Mouse (Mus musculus) splenic B cell, adult 2 months (primary cell): Measurements from ENCODE around the gene Prpf39.

Experiments
- DNase-seq: peaks from one replicate; pipeline ENCODE4 v3.0.0-alpha.2; 2011; ENCODE audit warnings: low read depth, low spot score
- H3K27me3 ChIP-seq: 2 replicates; pipeline ENCODE4 v1.6.1; 2012; ENCODE audit warnings: mild to moderate bottlenecking, low read length, moderate library complexity, mixed read lengths; ENCODE audit not compliant: control insufficient read depth, poor library complexity, insufficient read depth, severe bottlenecking
- H3K36me3 ChIP-seq: 2 replicates; pipeline ENCODE4 v1.6.1; 2012; ENCODE audit warnings: mild to moderate bottlenecking, low read length, moderate library complexity, mixed read lengths; ENCODE audit not compliant: control insufficient read depth, poor library complexity, insufficient read depth, severe bottlenecking

Gene Prpf39

GRCm38 (mm10) chr12:65036190-65036870, at the start of gene Prpf39:
Gene Prpf39 (plus strand): TSS chr12:65036333.
- DNase-seq = peak; percentile 94
- Histone ChIP-seq H3K27me3 (no peaks in the 10 kb centered on the region), H3K36me3 (no peaks in the 10 kb centered on the region)

- Histone ChIP-seq H3K36me3 (peaks cover 10% of the 10 kb centered on the region; the same call in 1 of the 2 replicates), H3K27me3 (no peaks in the 10 kb centered on the region)
- DNase-seq = no peak
These were observed 28.4 kb upstream of the Prpf39 start for GRCm38 (mm10) chr12:65007725-65008124.

- Histone ChIP-seq H3K36me3 (no peaks in the 10 kb centered on the region), H3K27me3 (no peaks in the 10 kb centered on the region)
- DNase-seq = no peak
These were observed 13.3 kb upstream of the Prpf39 start for GRCm38 (mm10) chr12:65022842-65023241.

- no peaks in the 10 kb centered on the region for H3K27me3 ChIP-seq
- DNase-seq = no peak
These were observed 319 bp upstream of the Prpf39 start for GRCm38 (mm10) chr12:65035839-65036189.

GRCm38 (mm10) chr12:65036892-65037545, 886 bp downstream of the Prpf39 start:
- DNase-seq = peak; percentile 27
- no peaks in the 10 kb centered on the region for H3K27me3 ChIP-seq
- H3K36me3 ChIP-seq = no peaks in the 10 kb centered on the region

More at GRCm38 (mm10) chr12:65035839-65036189, 319 bp upstream of the Prpf39 start:
- no peaks in the 10 kb centered on the region for H3K36me3 ChIP-seq

GRCm38 (mm10) chr12:65037546-65037937, 1.4 kb downstream of the Prpf39 start:
- peak; percentile 22 for DNase-seq
- H3K27me3 ChIP-seq = no peaks in the 10 kb centered on the region
- no peaks in the 10 kb centered on the region for H3K36me3 ChIP-seq

- peak; percentile 21 for DNase-seq
- H3K36me3 ChIP-seq = 0 out of 2 replicates have a peak, but pooled peaks cover 8% of the 10 kb centered on the region
These were observed 12.7 kb downstream of the Prpf39 start for GRCm38 (mm10) chr12:65048799-65049198.

GRCm38 (mm10) chr12:65058203-65058602, 22.1 kb downstream of the Prpf39 start:
- DNase-seq = no peak
- peaks cover 11% of the 10 kb centered on the region for H3K36me3 ChIP-seq
- no peaks in the 10 kb centered on the region for H3K27me3 ChIP-seq

More at GRCm38 (mm10) chr12:65048799-65049198, 12.7 kb downstream of the Prpf39 start:
- H3K27me3 ChIP-seq = no peaks in the 10 kb centered on the region

- no peak for DNase-seq
- no peaks in the 10 kb centered on the region for H3K27me3 ChIP-seq
- H3K36me3 ChIP-seq = peaks cover 9% of the 10 kb centered on the region
These were observed 24.9 kb downstream of the Prpf39 start for GRCm38 (mm10) chr12:65061082-65061481.

- Histone ChIP-seq H3K27me3 (no peaks in the 10 kb centered on the region), H3K36me3 (peaks cover 2% of the 10 kb centered on the region; the same call in 1 of the 2 replicates)
- DNase-seq = peak; percentile 59
These were observed 29.1 kb downstream of the Prpf39 start for GRCm38 (mm10) chr12:65065241-65065640.

GRCm38 (mm10) chr12:65066234-65066633, 30.1 kb downstream of the Prpf39 start:
- DNase-seq = no peak

GRCm38 (mm10) chr12:65068409-65068808, 32.3 kb downstream of the Prpf39 start:
- no peaks in the 10 kb centered on the region for H3K27me3 ChIP-seq
- H3K36me3 ChIP-seq = peaks cover 2% of the 10 kb centered on the region; the same call in 1 of the 2 replicates
- DNase-seq = no peak

More at GRCm38 (mm10) chr12:65066234-65066633, 30.1 kb downstream of the Prpf39 start:
- no peaks in the 10 kb centered on the region for H3K27me3 ChIP-seq
- peaks cover 2% of the 10 kb centered on the region; the same call in 1 of the 2 replicates for H3K36me3 ChIP-seq

- H3K36me3 ChIP-seq = peaks cover 2% of the 10 kb centered on the region; the same call in 1 of the 2 replicates
- no peak for DNase-seq
- no peaks in the 10 kb centered on the region for H3K27me3 ChIP-seq
These were observed 36.9 kb downstream of the Prpf39 start for GRCm38 (mm10) chr12:65072911-65073610.

- peaks cover 2% of the 10 kb centered on the region; the same call in 1 of the 2 replicates for H3K36me3 ChIP-seq
- no peaks in the 10 kb centered on the region for H3K27me3 ChIP-seq
- DNase-seq = peak; percentile 98
These were observed 37.6 kb downstream of the Prpf39 start, which contains the start of gene Fkbp3 for GRCm38 (mm10) chr12:65073611-65074178. Gene Fkbp3 (minus strand): TSS chr12:65074007.
